Mouse (Mus musculus) neural tube, embryonic 15.5 days (tissue): Measurements from ENCODE around the gene Mad2l1bp. TPM values are rescaled to one million over a fixed set of nuclear protein-coding genes. Genes with fewer than 3 reads are reported as not detected.

Source experiments
- ATAC-seq: fragments of 200-750 bp; cut with Nextera tagmentation; 2 replicates; pipeline ENCODE4 v1.8.0; 2017; ENCODE audit warnings: mild to moderate bottlenecking, moderate TSS enrichment, moderate library complexity; ENCODE audit not compliant: low FRiP score
- H3K27ac ChIP-seq: fragments of 300-500 bp; sonication (generic); replicated peaks from 2 replicates; pipeline ENCODE4 v1.5.1; 2015; ENCODE audit warnings: mild to moderate bottlenecking, inconsistent platforms
- H3K27me3 ChIP-seq: fragments of 300-500 bp; sonication (generic); replicated peaks from 2 replicates; pipeline ENCODE4 v1.6.1; 2015; ENCODE audit warnings: inconsistent platforms
- H3K36me3 ChIP-seq: fragments of 300-500 bp; sonication (generic); 2 replicates; pipeline ENCODE4 v1.6.1; 2015; ENCODE audit warnings: inconsistent platforms
- H3K4me1 ChIP-seq: fragments of 300-500 bp; sonication (generic); 2 replicates; pipeline ENCODE4 v1.6.1; 2015; ENCODE audit warnings: inconsistent platforms
- H3K4me2 ChIP-seq: fragments of 300-500 bp; sonication (generic); 2 replicates; pipeline ENCODE4 v1.6.1; 2015; ENCODE audit warnings: inconsistent platforms, mild to moderate bottlenecking, moderate library complexity
- H3K4me3 ChIP-seq: fragments of 300-500 bp; sonication (generic); replicated peaks from 2 replicates; pipeline ENCODE4 v1.5.1; 2015; ENCODE audit warnings: mild to moderate bottlenecking, inconsistent platforms
- H3K9ac ChIP-seq: fragments of 300-500 bp; sonication (generic); replicated peaks from 2 replicates; pipeline ENCODE4 v1.6.1; 2015; ENCODE audit warnings: mild to moderate bottlenecking, inconsistent platforms
- H3K9me3 ChIP-seq: fragments of 300-500 bp; sonication (generic); replicated peaks from 2 replicates; pipeline ENCODE4 v1.6.1; 2016; ENCODE audit warnings: inconsistent platforms
- WGBS: fragments of 180-500 bp; shearing (Covaris S2); methylation state at CpG from one replicate; pipeline ENCODE4 v1.1.7; 2015; ENCODE audit warnings: mixed read lengths; 5-methylcytosine and 5-hydroxymethylcytosine counted together
- polyA plus RNA-seq: library from polyadenylated mRNA; unstranded; fragments of >200 nt; fragmentation: Nextera tagmentation; extraction: Ambion mirVana; gene quantifications from 2 replicates; pipeline ENCODE4 v1.2.1, GENCODE M21; 2015

Mad2l1bp gene
- polyA plus RNA-seq, 1 experiment from 2014 or later: 21.7 TPM

DNA sequence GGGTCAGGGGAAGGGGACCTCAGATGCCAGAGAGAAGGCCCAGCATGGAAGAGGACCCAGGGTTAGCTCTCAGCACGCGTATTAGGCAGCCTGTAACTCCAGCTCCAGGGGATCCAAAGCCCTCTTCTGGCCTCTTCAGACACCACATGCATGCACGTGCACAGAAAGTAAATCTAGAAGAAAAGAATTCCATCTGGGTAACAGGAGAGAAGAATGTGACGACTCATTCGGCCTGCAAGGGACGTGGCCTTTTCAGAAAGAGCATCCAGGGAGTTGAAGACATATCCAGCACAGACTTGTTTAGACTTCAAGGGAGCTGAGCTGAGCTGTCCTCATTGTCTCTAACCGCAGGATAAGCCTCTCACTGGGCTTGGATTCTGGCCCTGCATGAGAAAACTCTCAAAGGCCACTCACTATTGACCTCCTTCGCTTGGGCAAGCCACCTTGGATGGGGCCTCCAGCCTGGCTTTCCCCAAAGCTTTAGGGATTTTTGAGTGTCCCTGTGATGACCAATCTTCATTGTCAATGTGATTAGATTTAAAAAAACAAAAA, 50.7 kb downstream of the Mad2l1bp start:
- H3K9ac ChIP-seq: no peak overlapping the region
- no peak overlapping the region for H3K27ac ChIP-seq
- H3K27me3 ChIP-seq: peaks cover 5% of the 10 kb centered on the region; the same call in 1 of the 2 replicates
- H3K4me3 ChIP-seq: no peak overlapping the region
- no peak for ATAC-seq
- no peaks in the 10 kb centered on the region for H3K36me3 ChIP-seq
- H3K4me1 ChIP-seq: no peaks in the 10 kb centered on the region
- H3K4me2 ChIP-seq: no peak overlapping the region
- no peaks in the 10 kb centered on the region for H3K9me3 ChIP-seq
- 58% methylated on average over 8 of the region's 8 CpGs for WGBS

DNA sequence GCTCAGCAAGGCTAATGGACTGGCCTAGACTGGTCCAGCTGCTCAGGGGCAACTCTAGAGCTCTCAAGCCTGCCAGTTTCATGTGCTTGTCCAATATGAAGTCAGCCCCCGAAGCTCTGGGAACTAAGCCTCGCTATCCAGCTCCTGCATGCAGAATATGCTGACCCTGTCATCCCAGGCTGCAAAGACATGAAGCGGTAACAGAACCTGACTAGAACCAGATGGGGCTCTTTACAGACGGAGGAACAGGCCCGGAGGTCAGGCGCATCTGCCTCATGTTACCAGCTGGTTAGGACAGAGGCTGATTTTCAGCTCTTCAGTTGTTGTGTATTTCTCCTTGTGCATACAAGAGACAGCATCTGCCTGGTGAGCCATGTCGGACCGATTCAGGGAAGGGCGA, 51.4 kb downstream of the Mad2l1bp start:
- Histone ChIP-seq H3K27ac (no peak overlapping the region), H3K9me3 (no peaks in the 10 kb centered on the region), H3K9ac (no peak overlapping the region), H3K4me1 (no peaks in the 10 kb centered on the region), H3K36me3 (no peaks in the 10 kb centered on the region), H3K4me2 (no peak overlapping the region), H3K4me3 (no peak overlapping the region), H3K27me3 (no peaks in the 10 kb centered on the region)
- no peak for ATAC-seq
- 79% methylated on average over 9 of the region's 9 CpGs for WGBS

DNA sequence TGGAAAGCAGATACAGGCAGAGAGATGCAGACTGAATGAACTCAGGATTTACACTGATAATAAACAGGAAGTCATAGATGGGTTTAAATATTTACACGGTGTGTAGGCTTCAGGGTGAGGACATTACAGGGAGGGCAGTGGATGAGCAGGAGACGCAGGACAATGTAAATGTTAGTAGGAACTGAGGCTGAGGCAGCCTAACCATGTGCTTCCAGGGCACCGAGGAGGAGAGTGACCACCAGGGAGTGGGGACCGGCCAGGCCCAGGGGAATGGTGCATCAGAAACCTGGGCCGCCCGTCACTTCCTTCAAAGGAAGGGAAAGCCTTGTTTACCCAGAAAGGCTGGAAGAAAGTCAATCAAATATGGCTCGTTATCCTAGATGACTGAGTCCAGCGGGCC, 54.8 kb downstream of the Mad2l1bp start:
- Histone ChIP-seq H3K27ac (no peak overlapping the region), H3K27me3 (no peaks in the 10 kb centered on the region; the same call in 1 of the 2 replicates), H3K9ac (no peak overlapping the region), H3K4me1 (no peaks in the 10 kb centered on the region), H3K4me2 (no peak overlapping the region), H3K36me3 (no peaks in the 10 kb centered on the region), H3K9me3 (no peaks in the 10 kb centered on the region), H3K4me3 (no peak overlapping the region)
- WGBS: 77% methylated on average over 8 of the region's 8 CpGs
- no peak for ATAC-seq

Other genes starting within 250 kb of the Mad2l1bp start
- 4.1 and 4.8 TPM in 2 replicates for gene Vegfa, start 121.2 kb downstream of the Mad2l1bp start, polyA plus RNA-seq
- 150 and 154 TPM in 2 replicates for gene Mrps18a, start 42.6 kb downstream of the Mad2l1bp start, polyA plus RNA-seq
- 37.9 and 39.3 TPM in 2 replicates for gene Rsph9, start 9.3 kb downstream of the Mad2l1bp start, polyA plus RNA-seq
- gene Gtpbp2, start 7.5 kb upstream of the Mad2l1bp start, polyA plus RNA-seq: 41.3 and 43.5 TPM in 2 replicates
- gene Polh, start 49.1 kb upstream of the Mad2l1bp start, polyA plus RNA-seq: 7.9 and 8.8 TPM in 2 replicates
- gene Xpo5, start 49.2 kb upstream of the Mad2l1bp start, polyA plus RNA-seq: 29.9 and 31.0 TPM in 2 replicates
- 73.7 and 76.4 TPM in 2 replicates for gene Polr1c, start 94.5 kb upstream of the Mad2l1bp start, polyA plus RNA-seq
- 87.8 and 97.8 TPM in 2 replicates for gene Yipf3, start 94.5 kb upstream of the Mad2l1bp start, polyA plus RNA-seq
- 13.1 and 15.0 TPM in 2 replicates for gene Lrrc73, start 100.0 kb upstream of the Mad2l1bp start, polyA plus RNA-seq
- gene Tjap1, start 129.5 kb upstream of the Mad2l1bp start, polyA plus RNA-seq: 28.6 and 32.6 TPM in 2 replicates
- 24.7 and 27.4 TPM in 2 replicates for gene Dlk2, start 143.9 kb upstream of the Mad2l1bp start, polyA plus RNA-seq
- gene Abcc10, start 174.8 kb upstream of the Mad2l1bp start, polyA plus RNA-seq: 9.3 TPM in 2 replicates
- 19.0 and 19.9 TPM in 2 replicates for gene Zfp318, start 230.2 kb upstream of the Mad2l1bp start, polyA plus RNA-seq